Mouse (Mus musculus) heart, adult 2 months (tissue): ENCODE data around the gene Arpc4. TPM values are rescaled to one million over a fixed set of nuclear protein-coding genes. Genes with fewer than 3 reads are reported as not detected.

Experiments used
- DNase-seq, 2 experiments: peaks; one replicate each; pipeline ENCODE4 v3.0.0; 2021
- H3K27ac ChIP-seq: fragments of 200-600 bp; 2 replicates; pipeline ENCODE4 v1.8.1; 2022
- H3K27me3 ChIP-seq: fragments of 200-500 bp; 2 replicates; pipeline ENCODE4 v1.6.1; 2012; ENCODE audit warnings: mild to moderate bottlenecking, low read length, inconsistent platforms, mixed read lengths; ENCODE audit not compliant: control insufficient read depth, insufficient read depth
- H3K36me3 ChIP-seq: fragments of 200-500 bp; 2 replicates; pipeline ENCODE4 v1.6.1; 2012; ENCODE audit warnings: low read length, inconsistent platforms; ENCODE audit not compliant: control insufficient read depth, insufficient read depth
- H3K4me1 ChIP-seq: fragments of 200-500 bp; 2 replicates; pipeline ENCODE4 v1.6.1; 2011; ENCODE audit warnings: low read length; ENCODE audit not compliant: control insufficient read depth, insufficient read depth
- H3K4me3 ChIP-seq: fragments of 200-600 bp; 2 replicates; pipeline ENCODE4 v1.8.1; 2022
- H3K79me2 ChIP-seq: fragments of 200-500 bp; replicated peaks from 2 replicates; pipeline ENCODE4 v1.6.1; 2012; ENCODE audit warnings: mild to moderate bottlenecking, inconsistent platforms, low read length, moderate library complexity, mixed read lengths; ENCODE audit not compliant: control insufficient read depth, insufficient read depth
- H3K9ac ChIP-seq: fragments of 200-500 bp; 2 replicates; pipeline ENCODE4 v1.6.1; 2012; ENCODE audit warnings: low read depth, mild to moderate bottlenecking, control low read depth, inconsistent platforms, low read length, mixed read lengths
- CTCF ChIP-seq: fragments of 200-600 bp; IDR thresholded peaks from 2 replicates; pipeline ENCODE4 v1.8.1; 2022; ENCODE audit warnings: antibody characterized with exemption, mild to moderate bottlenecking, moderate library complexity
- EP300 ChIP-seq: fragments of 200-500 bp; IDR thresholded peaks from 2 replicates; pipeline ENCODE4 v1.6.1; 2011; ENCODE audit warnings: low read depth, low read length, control low read depth; ENCODE audit not compliant: insufficient read depth
- POLR2A ChIP-seq: fragments of 200-500 bp; IDR thresholded peaks from 2 replicates; pipeline ENCODE4 v1.6.1; 2011; ENCODE audit warnings: mild to moderate bottlenecking, low read depth, low read length, control low read depth; ENCODE audit not compliant: insufficient read depth
- WGBS: fragments of 180-500 bp; shearing (Covaris S2); methylation state at CpG from one replicate; pipeline ENCODE4 v1.1.7; 2018; 5-methylcytosine and 5-hydroxymethylcytosine counted together
- intact Hi-C: fragments of 180-260 bp; cut with DNase I; formaldehyde crosslinking; loops from one replicate; pipeline ENCODE4 v1.15.1; 2025
- polyA plus RNA-seq: library from polyadenylated mRNA; depleted of rRNA; stranded (reverse); fragments of >200 nt; gene quantifications from 2 replicates; pipeline ENCODE4 v1.2.3, GENCODE M21; 2012
- total RNA-seq, 2 experiments: library from RNA; stranded (reverse); gene quantifications; 2 replicates each; pipeline ENCODE4 v1.2.3; 2021

Gene Arpc4
- total and polyA plus RNA-seq, 3 experiments, result 26.6 to 66.9 (median 66.4) TPM

- Histone ChIP-seq H3K79me2 (no peaks in the 10 kb centered on the region), H3K4me1 (no peaks in the 10 kb centered on the region), H3K36me3 (no peaks in the 10 kb centered on the region), H3K27me3 (no peaks in the 10 kb centered on the region), H3K27ac (no peak overlapping the region), H3K4me3 (no peak overlapping the region), H3K9ac (no peak overlapping the region)
- no peak for TF ChIP-seq POLR2A
- no peak for TF ChIP-seq CTCF
- no peak for TF ChIP-seq EP300
- intact Hi-C loops, result no loop called here
- no peak for DNase-seq
- 91% methylated on average over 7 of the region's 7 CpGs for WGBS
Measured at GRCm38 (mm10) chr6:113368124-113368523, 9.8 kb upstream of the Arpc4 start.

- DNase-seq, result no peak
- intact Hi-C loops, result no loop called here
- 92% methylated on average over 5 of the region's 5 CpGs for WGBS
- no peaks in the 10 kb centered on the region for H3K79me2 ChIP-seq
- H3K9ac ChIP-seq, result no peak overlapping the region
- H3K4me3 ChIP-seq, result no peak overlapping the region
- no peak overlapping the region for H3K27ac ChIP-seq
- no peaks in the 10 kb centered on the region for H3K4me1 ChIP-seq
- H3K36me3 ChIP-seq, result no peaks in the 10 kb centered on the region
- H3K27me3 ChIP-seq, result no peaks in the 10 kb centered on the region
- no peak for TF ChIP-seq CTCF
- no peak for TF ChIP-seq POLR2A
- TF ChIP-seq EP300, result no peak
Measured at GRCm38 (mm10) chr6:113368577-113368976, 9.3 kb upstream of the Arpc4 start.

DNA sequence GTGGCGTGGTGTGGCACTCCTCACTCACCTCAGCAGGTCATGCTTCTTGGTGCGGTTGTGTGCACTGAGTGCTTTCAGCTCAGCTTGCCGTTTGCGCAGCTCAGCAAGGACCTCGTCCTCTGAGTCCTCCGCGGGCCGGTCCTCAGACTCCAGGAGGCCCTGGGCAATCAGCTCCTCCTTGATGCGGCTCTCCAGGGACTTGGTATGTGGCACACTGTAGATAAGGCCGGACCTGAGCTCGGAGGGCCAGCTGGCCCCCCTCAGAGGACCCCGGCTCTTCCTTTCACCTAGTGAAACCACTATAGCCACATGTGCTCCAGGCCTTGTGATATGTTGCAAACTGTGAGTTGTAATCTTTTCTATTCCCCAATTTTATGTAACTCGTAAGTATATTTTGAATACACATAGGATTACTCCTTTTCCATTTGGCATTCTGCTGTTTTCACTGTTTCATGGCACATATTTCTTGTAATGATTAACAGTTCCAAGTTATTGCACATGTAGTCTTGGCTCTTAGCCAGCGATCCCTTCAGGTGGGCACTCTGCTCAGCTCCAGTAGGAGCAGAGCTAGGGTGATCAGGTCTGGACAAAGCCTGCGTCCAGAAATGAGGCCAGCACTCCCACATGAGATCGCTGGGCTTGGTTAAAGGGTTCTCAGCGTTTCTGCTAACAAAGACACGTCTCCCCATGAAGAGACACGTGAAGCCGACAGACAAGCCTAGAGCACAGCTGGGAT is 7.6 kb upstream of the Arpc4 start:
- H3K36me3 ChIP-seq, result no peaks in the 10 kb centered on the region
- intact Hi-C loops, result no loop called here

DNA sequence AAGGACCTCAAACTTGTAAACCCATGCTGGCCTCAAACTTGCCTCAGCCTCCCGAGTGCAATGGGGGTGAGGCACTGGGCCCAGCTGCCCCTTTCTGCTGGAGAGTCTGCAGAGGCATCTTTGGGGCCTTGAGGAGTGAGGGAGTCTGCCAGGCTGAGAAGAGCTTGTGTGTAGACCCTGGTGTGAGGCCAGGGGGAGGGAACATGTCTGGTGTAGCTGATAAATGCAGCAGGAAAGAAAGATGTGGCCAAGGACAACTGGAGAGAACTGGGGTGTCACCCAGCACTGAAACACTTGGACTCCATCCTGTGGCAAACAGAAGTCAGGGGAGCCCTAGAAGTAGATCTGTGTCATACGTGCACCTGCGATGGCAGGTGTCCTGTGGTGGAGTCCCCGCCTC is 4.4 kb upstream of the Arpc4 start:
- H3K9ac ChIP-seq, result no peak overlapping the region
- no peak for DNase-seq
- intact Hi-C loops, result no loop called here
- WGBS, result 92% methylated on average over 4 of the region's 4 CpGs
- TF ChIP-seq CTCF (no peak), POLR2A (no peak), EP300 (no peak)
- peaks cover 4% of the 10 kb centered on the region for H3K79me2 ChIP-seq
- no peaks in the 10 kb centered on the region for H3K27me3 ChIP-seq
- no peaks in the 10 kb centered on the region for H3K36me3 ChIP-seq
- no peak overlapping the region for H3K4me3 ChIP-seq
- no peak overlapping the region for H3K27ac ChIP-seq
- peaks cover 1% of the 10 kb centered on the region; the same call in 1 of the 2 replicates for H3K4me1 ChIP-seq

More for the DNA sequence above, 7.6 kb upstream of the Arpc4 start:
- Histone ChIP-seq H3K4me3 (no peak overlapping the region), H3K79me2 (no peaks in the 10 kb centered on the region), H3K27me3 (no peaks in the 10 kb centered on the region), H3K4me1 (no peaks in the 10 kb centered on the region), H3K9ac (no peak overlapping the region), H3K27ac (no peak overlapping the region)
- no peak for DNase-seq
- WGBS, result 88% methylated on average over 20 of the region's 20 CpGs
- TF ChIP-seq CTCF, result no peak
- TF ChIP-seq EP300, result no peak
- no peak for TF ChIP-seq POLR2A

DNA sequence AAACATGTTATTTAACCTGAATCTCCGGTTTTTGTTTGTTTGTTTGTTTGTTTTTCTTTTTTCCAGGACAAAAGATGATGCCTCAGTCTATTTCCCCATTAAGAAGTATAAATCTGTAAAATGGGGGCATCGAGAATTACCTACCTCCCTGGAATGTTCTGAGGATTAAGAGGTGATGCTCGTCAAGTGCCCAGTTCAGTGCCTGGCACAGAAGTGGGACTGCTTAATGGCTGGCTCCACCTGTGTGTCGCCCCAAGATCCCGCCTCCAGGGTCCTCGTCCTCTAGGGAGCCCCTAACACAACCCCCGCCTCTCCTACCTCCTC is 781 bp upstream of the Arpc4 start:
- Histone ChIP-seq H3K4me1 (peaks cover 6% of the 10 kb centered on the region), H3K27me3 (no peaks in the 10 kb centered on the region), H3K27ac (peak overlapping the region; percentile 99), H3K9ac (peak overlapping the region; percentile 80), H3K79me2 (peaks cover 13% of the 10 kb centered on the region), H3K4me3 (peak overlapping the region; percentile 79), H3K36me3 (no peaks in the 10 kb centered on the region)
- WGBS, result 7% methylated on average over 7 of the region's 7 CpGs
- DNase-seq, result no peak
- intact Hi-C loops, result no loop called here
- no peak for TF ChIP-seq POLR2A
- TF ChIP-seq EP300, result no peak
- TF ChIP-seq CTCF, result no peak

DNA sequence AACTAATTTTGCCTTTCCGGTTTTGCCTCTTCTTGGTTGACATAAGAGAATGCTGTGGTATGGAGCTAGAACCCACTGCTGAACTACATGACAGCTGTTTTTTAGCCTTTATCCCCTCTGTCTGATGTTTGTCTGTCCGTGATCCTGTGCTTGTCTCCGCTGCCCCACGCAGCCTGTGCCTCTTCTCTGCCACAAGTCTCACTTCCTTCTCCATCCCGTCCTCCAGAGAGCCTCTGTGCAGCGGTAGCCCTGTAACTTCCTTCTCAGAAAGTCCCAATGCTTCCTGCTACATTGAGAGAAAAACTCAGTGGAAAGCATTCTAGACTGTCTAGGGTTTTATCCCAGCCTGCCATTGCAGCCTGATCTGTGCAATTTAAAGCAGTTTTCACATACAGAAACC is 1.3 kb downstream of the Arpc4 start:
- peaks cover 13% of the 10 kb centered on the region for H3K79me2 ChIP-seq
- peaks cover 6% of the 10 kb centered on the region for H3K4me1 ChIP-seq
- H3K27ac ChIP-seq, result no peak overlapping the region
- 0 out of 2 replicates have a peak overlapping the region, but pooled peaks have one; percentile 16 for H3K9ac ChIP-seq
- DNase-seq, result peak in 1 of 2 experiments; percentile 27
- TF ChIP-seq POLR2A (no peak), EP300 (no peak), CTCF (no peak)
- H3K4me3 ChIP-seq, result peak overlapping the region; percentile 79
- 38% methylated on average over 6 of the region's 6 CpGs for WGBS
- no peaks in the 10 kb centered on the region for H3K36me3 ChIP-seq
- H3K27me3 ChIP-seq, result no peaks in the 10 kb centered on the region
- intact Hi-C loops, result loop anchor here (2.0 kb wide), 2 partner anchors 40 to 72 kb away; partner anchors contain the start of genes Brpf1 and Rpusd3
